Mouse (Mus musculus): ENCODE measurements at regions not wholly inside any gene's neighbourhood (a gene's known extent, or its start where the extent isn't known, plus 50 kb on each side); places are given as distances from the start of the nearest gene placed in this dataset.

GRCm38 (mm10) chr6:148602894-148603293, 158.7 kb upstream of the Tmtc1 start:
- DNase-seq (ENCODE audit: extremely low read depth, insufficient read length, low spot score): no peak

GRCm38 (mm10) chr6:148600934-148601333, 156.7 kb upstream of the Tmtc1 start:
- no peak for DNase-seq (ENCODE audit: extremely low read depth, insufficient read length, low spot score)

GRCm38 (mm10) chr6:148599473-148599872, 155.3 kb upstream of the Tmtc1 start:
- DNase-seq (ENCODE audit: extremely low read depth, insufficient read length, low spot score): no peak

GRCm38 (mm10) chr6:148598746-148599337, 154.7 kb upstream of the Tmtc1 start:
- DNase-seq (ENCODE audit: extremely low read depth, insufficient read length, low spot score): no peak

GRCm38 (mm10) chr6:148595009-148595770, 151.0 kb upstream of the Tmtc1 start:
- no peak for DNase-seq (ENCODE audit: extremely low read depth, insufficient read length, low spot score)

GRCm38 (mm10) chr6:148588971-148589370, 144.8 kb upstream of the Tmtc1 start:
- DNase-seq (ENCODE audit: extremely low read depth, insufficient read length, low spot score): no peak

GRCm38 (mm10) chr6:148586439-148587321, 142.5 kb upstream of the Tmtc1 start:
- DNase-seq (ENCODE audit: extremely low read depth, insufficient read length, low spot score): no peak

- no peak for DNase-seq (ENCODE audit: extremely low read depth, insufficient read length, low spot score)
Observed at GRCm38 (mm10) chr6:148584126-148584525, 139.9 kb upstream of the Tmtc1 start.

- DNase-seq (ENCODE audit: extremely low read depth, insufficient read length, low spot score): no peak
Observed at GRCm38 (mm10) chr6:148578281-148578680, 134.1 kb upstream of the Tmtc1 start.

GRCm38 (mm10) chr6:148577663-148578062, 133.5 kb upstream of the Tmtc1 start:
- DNase-seq (ENCODE audit: extremely low read depth, insufficient read length, low spot score): no peak

- no peak for DNase-seq (ENCODE audit: extremely low read depth, insufficient read length, low spot score)
Observed at GRCm38 (mm10) chr6:148574742-148575453, 130.7 kb upstream of the Tmtc1 start.

- DNase-seq (ENCODE audit: extremely low read depth, insufficient read length, low spot score): no peak
Observed at GRCm38 (mm10) chr6:148572201-148572600, 128.0 kb upstream of the Tmtc1 start.

GRCm38 (mm10) chr6:148571651-148572050, 127.5 kb upstream of the Tmtc1 start:
- no peak for DNase-seq (ENCODE audit: extremely low read depth, insufficient read length, low spot score)

- no peak for DNase-seq (ENCODE audit: extremely low read depth, insufficient read length, low spot score)
Observed at GRCm38 (mm10) chr6:148564146-148564545, 120.0 kb upstream of the Tmtc1 start.

GRCm38 (mm10) chr6:148562206-148562708, 118.1 kb upstream of the Tmtc1 start:
- DNase-seq (ENCODE audit: extremely low read depth, insufficient read length, low spot score): no peak

- DNase-seq (ENCODE audit: extremely low read depth, insufficient read length, low spot score): no peak
Observed at GRCm38 (mm10) chr6:148556484-148556871, 112.3 kb upstream of the Tmtc1 start.

GRCm38 (mm10) chr6:148555651-148556483, 111.7 kb upstream of the Tmtc1 start:
- no peak for DNase-seq (ENCODE audit: extremely low read depth, insufficient read length, low spot score)

GRCm38 (mm10) chr6:148554463-148554862, 110.3 kb upstream of the Tmtc1 start:
- DNase-seq (ENCODE audit: extremely low read depth, insufficient read length, low spot score): no peak

GRCm38 (mm10) chr6:148553616-148554015, 109.4 kb upstream of the Tmtc1 start:
- DNase-seq (ENCODE audit: extremely low read depth, insufficient read length, low spot score): no peak

- no peak for DNase-seq (ENCODE audit: extremely low read depth, insufficient read length, low spot score)
Observed at GRCm38 (mm10) chr6:148551097-148551496, 106.9 kb upstream of the Tmtc1 start.

All from 3134 (cell line).